Mouse (Mus musculus): ENCODE results near the gene Dusp18.

DNA sequence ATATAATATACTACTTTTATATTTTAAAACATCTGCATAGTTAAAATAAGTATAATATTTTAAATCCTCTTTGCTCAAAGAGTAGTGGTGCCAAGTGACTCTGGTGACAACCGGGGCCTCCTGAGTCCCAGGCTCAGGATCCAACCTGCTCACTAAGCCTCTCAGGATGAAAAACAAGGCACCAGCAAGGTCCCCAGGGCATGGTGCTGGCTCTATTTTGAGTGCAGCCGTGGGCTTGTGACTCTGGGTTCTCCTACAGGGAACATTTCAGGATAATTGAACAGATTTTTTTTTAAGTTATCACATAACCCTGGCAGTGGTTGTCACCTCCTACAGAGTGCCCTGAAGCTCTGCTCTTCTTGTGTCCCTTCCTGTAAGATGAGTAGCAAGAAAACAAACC, 48.7 kb upstream of the Dusp18 start:
- no peak for TF ChIP-seq CTCF (IDR thresholded peaks at IDR 0.05; ENCODE audit: low read depth, low read length)
- no peak for TF ChIP-seq POLR2A (IDR thresholded peaks at IDR 0.05; ENCODE audit: borderline replicate concordance, low read depth, low read length)
